Mouse (Mus musculus) hindbrain, embryonic 16.5 days (tissue): ENCODE data around the gene Ces2a. TPM values are rescaled to one million over a fixed set of nuclear protein-coding genes. Genes with fewer than 3 reads are reported as not detected.

Source experiments
- microRNA-seq: library from miRNA; unstranded; fragments of <30 nt; microRNA quantifications from one replicate; pipeline ENCODE4, GENCODE M21; 2017
- polyA plus RNA-seq: library from polyadenylated mRNA; unstranded; fragments of >200 nt; fragmentation: Nextera tagmentation; extraction: Ambion mirVana; gene quantifications from 2 replicates; pipeline ENCODE4 v1.2.1, GENCODE M21; 2015

The Ces2a gene
- polyA plus RNA-seq, 1 experiment from 2014 or later: not detected

Small RNAs within 50 kb of the gene (microRNA-seq; reads per million reads assigned to microRNA genes)
- not detected for gene Gm44328

Other genes starting within 250 kb of the Ces2a start
- 0.70 and 0.90 TPM in 2 replicates for gene Terb1, start 224.1 kb upstream of the Ces2a start, polyA plus RNA-seq
- 104 and 108 TPM in 2 replicates for gene Nae1, start 199.4 kb upstream of the Ces2a start, polyA plus RNA-seq
- gene Car7, start 199.3 kb upstream of the Ces2a start, polyA plus RNA-seq: 3.5 and 4.9 TPM in 2 replicates
- gene Pdp2, start 142.6 kb upstream of the Ces2a start, polyA plus RNA-seq: 20.1 and 20.5 TPM in 2 replicates
- 0.21 TPM in 1 of 2 replicates, not detected in the other for gene Cdh16, start 109.6 kb upstream of the Ces2a start, polyA plus RNA-seq
- 3.0 and 4.8 TPM in 2 replicates for gene Rrad, start 102.7 kb upstream of the Ces2a start, polyA plus RNA-seq
- gene Ciao2b, start 92.0 kb upstream of the Ces2a start, polyA plus RNA-seq: 124 and 136 TPM in 2 replicates
- gene Ces2b, start 97.6 kb downstream of the Ces2a start, polyA plus RNA-seq: 0.24 and 0.67 TPM in 2 replicates
- not detected in 2 replicates for gene Ces2c, start 113.1 kb downstream of the Ces2a start, polyA plus RNA-seq
- gene Ces2e, start 192.3 kb downstream of the Ces2a start, polyA plus RNA-seq: not detected in 2 replicates
- not detected in 2 replicates for gene Ces2f, start 213.4 kb downstream of the Ces2a start, polyA plus RNA-seq
- gene Ces2g, start 227.7 kb downstream of the Ces2a start, polyA plus RNA-seq: 0.05 and 0.06 TPM in 2 replicates